Mouse (Mus musculus): ENCODE data around the gene Ect2.

Ect2 gene

GRCm38 (mm10) chr3:27156594-27156949 is 2.9 kb upstream of the Ect2 start:
- DNase-seq = no peak

DNA sequence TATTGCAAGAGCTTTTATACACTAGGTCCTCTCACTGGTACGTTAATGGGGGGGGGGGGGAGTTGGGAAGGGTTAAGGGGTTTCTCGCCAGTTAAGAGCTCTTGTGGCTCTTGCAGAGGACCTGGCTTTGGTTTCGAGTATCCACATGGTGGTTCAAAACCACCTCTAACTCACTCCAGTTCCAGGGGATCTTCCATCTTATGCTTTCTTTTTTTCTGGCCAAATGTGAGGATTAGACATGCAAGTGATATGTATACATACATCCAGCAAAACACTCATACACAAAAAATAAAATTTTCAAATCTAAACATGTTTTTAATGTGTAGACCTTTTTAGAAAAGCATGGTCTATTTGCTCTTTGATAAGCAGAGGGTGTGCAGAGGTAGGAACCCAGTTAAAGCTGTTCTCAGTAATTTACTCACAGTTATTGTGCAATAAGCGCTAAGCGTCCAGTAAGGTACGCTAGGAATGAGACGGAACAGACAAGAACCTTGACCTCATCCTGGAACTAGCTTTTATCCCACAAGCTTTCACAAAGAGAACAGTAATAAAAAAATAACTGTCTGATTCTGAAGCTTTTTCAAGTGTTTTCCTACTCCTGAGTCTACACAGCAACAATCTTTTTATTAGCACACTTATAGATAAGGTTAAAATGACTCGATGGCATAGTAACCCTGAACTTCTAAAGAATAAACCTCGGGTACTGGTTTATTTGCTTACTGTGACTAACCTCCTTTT is 2.3 kb upstream of the Ect2 start:
- DNase-seq = peak in 1 of 2 experiments; percentile 6

- DNase-seq = peak; percentile 49 to 78
Measured at GRCm38 (mm10) chr3:27155051-27155855, 1.6 kb upstream of the Ect2 start.

DNA sequence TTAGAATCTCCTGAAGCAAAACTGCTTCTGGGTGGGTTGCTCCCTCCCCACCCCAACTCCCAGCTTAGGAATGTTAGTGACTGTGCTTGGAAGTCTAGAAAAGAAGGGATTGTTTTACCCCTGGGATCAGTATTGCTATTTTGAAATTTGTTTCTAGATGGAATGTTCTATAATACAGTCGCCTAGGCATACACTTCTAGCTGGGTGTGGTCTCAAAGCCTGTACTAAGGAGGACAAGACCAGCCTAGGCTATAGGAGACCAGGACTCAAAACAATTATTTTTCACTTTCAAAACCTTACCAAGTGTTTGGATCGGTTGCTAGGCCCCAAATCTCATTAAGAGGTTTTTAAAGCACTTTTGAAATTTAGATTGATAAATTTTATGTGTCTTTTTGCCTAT is 602 bp upstream of the Ect2 start:
- DNase-seq = no peak

GRCm38 (mm10) chr3:27153191-27153671 is 447 bp downstream of the Ect2 start:
- DNase-seq = peak; percentile 31 to 43

GRCm38 (mm10) chr3:27145733-27146132 is 7.9 kb downstream of the Ect2 start:
- DNase-seq = no peak

GRCm38 (mm10) chr3:27143570-27143969 is 10.1 kb downstream of the Ect2 start:
- no peak for DNase-seq

DNA sequence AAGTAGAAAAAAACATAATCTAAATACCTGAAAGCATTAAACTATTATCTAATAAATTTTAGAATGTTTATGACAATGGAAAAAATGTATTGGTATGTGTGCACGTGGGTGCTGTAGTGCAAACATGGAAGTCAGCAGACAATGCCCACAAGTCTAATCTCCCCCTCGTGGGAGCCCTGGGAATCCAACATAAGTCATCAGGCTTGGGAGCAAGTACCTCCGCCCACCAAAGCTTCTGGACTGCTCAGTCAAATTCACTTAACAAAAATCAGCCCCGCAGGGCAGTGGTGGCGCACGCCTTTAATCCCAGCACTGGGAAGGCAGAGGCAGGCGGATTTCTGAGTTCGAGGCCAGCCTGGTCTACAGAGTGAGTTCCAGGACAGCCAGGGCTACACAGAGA is 13.6 kb downstream of the Ect2 start:
- DNase-seq = no peak

DNA sequence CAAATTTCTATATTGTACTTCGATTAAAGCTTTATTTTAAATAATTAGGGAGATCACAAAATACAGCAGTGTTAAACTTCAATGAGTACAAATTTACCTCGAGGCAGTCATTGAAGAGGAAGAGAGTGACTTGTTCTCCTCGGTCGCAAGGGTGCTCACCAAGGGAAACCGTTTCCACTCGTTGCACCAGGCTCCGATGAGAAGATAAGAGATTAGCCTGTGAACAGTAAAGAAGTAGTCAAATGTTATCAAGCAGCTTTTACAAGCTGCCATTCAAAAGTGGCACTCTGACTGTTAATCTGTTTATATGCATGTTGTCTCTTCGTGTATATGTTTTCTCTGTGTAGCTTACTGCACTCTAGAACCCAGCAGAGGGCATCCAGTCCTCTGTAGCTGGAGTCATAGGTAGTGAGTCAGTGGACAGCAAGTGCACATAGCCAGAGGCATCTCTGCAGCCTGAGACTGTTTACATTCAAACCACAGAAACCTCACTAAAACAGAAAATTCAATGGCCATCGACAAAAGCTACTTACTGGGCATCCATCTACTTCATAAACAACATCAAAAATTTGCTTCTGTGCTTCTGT is 31.7 kb downstream of the Ect2 start:
- no peak for DNase-seq

GRCm38 (mm10) chr3:27120932-27121331 is 32.7 kb downstream of the Ect2 start:
- DNase-seq = no peak

DNA sequence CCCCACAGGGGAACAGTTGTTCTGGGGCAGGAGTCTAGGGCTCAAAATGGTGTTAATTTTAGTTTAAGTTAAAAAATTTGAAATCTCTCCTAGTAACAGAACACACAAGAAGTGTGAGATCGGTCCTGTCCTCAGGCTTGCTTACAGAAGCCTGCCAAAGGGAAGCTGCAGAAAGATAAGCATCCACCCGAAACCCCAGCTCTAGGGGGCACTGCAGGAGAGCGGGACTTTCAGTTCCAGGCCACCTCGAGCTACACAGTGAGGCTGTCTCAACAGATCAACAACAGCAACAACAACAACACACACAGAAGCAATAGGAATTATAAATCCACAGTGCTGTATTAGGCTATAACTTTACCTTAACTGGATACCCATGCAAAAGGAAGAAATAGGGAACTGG is 35.5 kb downstream of the Ect2 start:
- peak in 1 of 2 experiments; percentile 19 for DNase-seq

- no peak for DNase-seq
Measured at GRCm38 (mm10) chr3:27110860-27111259, 42.8 kb downstream of the Ect2 start.

DNA sequence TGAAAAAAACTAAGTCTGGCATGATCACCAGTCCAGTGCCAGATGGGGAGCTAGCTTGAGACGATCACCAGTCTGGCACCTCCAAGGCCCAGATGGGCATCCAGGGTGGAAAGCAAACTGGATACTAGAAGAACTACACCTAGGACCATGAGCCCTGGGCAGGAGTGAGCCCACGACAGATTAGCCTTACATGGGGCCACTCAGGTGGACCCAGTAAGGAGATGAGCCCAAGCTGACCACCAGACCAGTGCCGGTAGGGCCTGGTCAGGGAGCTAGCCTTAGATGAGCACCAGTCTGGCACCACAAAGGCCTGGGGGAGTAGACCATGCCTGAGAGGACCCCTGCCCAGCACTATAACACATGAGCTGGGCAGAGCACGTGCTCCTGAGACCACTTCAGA is 44.6 kb downstream of the Ect2 start:
- DNase-seq = no peak

GRCm38 (mm10) chr3:27107142-27107541 is 46.5 kb downstream of the Ect2 start:
- no peak for DNase-seq

- DNase-seq = no peak
Measured at GRCm38 (mm10) chr3:27102965-27103364, 50.7 kb downstream of the Ect2 start.

GRCm38 (mm10) chr3:27098633-27099032 is 55.0 kb downstream of the Ect2 start:
- DNase-seq = no peak

DNA sequence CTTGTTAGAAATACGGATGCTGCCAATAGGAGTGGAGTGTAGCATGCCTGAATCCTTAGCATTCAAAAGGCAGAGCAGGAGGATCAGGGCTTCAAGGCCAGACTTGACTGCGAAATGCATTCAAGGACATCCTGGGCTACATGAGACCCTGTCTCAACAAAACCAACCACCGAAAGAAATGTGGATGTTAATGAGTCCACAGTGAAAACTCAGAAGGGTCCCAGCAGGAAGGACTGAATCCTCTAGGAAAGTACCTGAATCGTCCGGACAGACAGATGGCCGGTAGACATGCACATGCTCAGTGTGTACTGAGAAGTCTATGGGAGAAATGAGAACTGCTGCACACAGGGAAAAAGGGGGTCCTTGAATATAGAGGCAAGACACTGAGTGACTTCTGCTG is 67.5 kb downstream of the Ect2 start:
- DNase-seq = no peak

DNA sequence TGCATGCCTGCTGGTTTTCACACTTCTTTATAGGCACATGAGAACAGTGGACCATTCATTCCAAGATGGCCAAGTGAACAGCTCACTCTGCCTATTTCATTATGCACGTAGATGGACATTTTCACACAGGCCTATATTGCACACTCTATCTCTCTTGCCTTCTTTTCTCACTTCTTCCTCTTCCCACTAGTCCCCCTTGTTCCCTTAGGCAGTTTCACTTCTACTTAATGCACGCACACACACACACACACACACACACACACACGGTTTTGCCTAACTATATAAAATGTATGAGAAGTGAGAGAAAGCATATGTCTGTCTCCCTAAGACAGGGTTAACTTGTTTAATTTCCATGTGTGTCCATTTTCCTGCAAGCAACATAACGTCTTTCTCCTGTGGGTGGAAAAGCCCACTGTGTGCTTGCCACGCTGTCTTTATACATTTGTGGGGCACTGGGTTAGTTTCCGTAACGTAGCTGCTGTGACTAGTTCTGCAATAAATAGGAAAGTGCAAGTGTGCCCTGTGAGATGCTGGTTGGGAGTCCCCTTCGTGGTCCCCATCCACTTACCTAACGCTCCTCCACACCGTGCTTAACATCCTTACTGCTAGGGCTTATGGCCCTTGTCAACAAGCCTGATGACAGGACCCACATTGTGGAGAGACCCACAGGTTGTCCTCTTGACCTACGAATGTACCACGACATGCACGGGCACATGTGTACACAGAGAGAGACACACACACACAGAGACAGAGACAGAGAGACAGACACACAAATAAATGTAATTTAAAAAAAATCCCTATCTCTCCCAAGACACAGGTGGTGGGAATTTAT is 72.2 kb downstream of the Ect2 start:
- no peak for DNase-seq

GRCm38 (mm10) chr3:27080061-27080770 is 73.5 kb downstream of the Ect2 start:
- DNase-seq = no peak

GRCm38 (mm10) chr3:27073884-27074283 is 79.8 kb downstream of the Ect2 start:
- no peak for DNase-seq

- DNase-seq = no peak
Measured at GRCm38 (mm10) chr3:27071706-27072105, 82.0 kb downstream of the Ect2 start.

DNA sequence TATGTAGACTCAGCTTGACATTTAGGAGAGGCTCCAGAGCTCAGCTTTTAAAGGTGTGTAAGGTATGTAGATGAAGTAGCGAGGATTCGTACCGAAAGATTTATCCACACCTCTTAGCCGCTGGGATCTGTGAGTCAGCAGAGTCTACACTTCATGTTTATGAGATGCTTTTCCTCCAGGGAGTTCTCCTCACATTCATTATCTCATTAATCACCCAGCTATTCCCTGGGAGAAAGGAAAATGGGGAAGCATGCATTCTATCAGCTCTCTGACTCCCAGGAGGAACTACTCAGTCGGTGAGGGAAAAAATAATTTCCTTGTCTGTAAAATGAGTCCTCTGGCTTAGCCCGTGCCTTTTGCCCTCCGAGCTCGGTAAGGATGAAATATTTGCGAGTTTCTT is 83.3 kb downstream of the Ect2 start:
- no peak for DNase-seq
